Mouse (Mus musculus) activated CD4-positive, CD25-positive, alpha-beta regulatory T cell, adult 4 months (primary cell): ENCODE measurements around the gene Unc119. TPM values are rescaled to one million over a fixed set of nuclear protein-coding genes. Genes with fewer than 3 reads are reported as not detected.

Experiments used
- ATAC-seq: one replicate; pipeline ENCODE4 v1.8.0; 2017
- polyA plus RNA-seq, 2 experiments: library from polyadenylated mRNA; unstranded; fragments of 100-300 nt; shearing (Covaris generic); gene quantifications; one replicate each; pipeline ENCODE4 v1.2.1; 2017

Gene Unc119
- polyA plus RNA-seq, 2 experiments from 2014 or later: 17.0 to 17.6 TPM

DNA sequence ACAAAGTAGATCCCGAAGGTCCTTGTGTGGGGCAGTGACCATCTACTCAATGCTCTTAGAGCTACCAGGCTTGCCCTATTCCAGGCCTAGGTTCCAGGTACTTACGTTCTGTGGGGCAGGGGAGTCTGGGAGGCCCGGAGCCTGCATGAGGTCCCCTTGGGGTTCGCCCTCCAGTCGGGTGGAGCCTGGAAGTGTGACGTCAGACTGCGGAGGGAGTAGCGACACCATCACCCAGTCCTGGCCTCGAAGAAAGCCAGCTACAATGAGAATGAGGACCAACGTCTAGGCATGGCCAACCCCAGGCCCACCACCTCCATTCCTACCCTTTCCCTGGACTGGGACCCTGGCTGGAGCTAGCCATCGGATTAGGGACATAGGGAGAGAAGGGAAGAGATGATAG is 28.4 kb downstream of the Unc119 start:
- ATAC-seq: no peak

GRCm38 (mm10) chr11:78372166-78372565 is 28.9 kb downstream of the Unc119 start:
- ATAC-seq: no peak

DNA sequence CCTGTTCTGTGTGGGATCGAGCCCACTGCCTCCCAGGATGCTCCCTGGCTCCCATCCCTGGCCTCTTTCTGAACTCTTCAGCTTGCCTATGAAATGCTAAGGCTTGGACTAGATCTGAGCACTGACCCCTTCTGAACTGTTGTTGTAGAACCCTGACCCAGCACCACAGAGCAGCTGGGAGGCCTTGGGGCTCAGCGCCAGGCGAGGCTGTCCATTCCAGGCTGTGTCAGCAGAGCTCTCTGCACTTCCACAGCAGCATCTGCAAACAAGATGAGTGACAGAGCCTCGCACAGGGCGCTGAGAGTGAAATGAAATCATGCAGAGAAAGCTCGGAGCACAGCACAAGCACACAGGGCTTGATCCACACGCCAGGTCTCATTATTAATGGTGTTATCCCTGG is 29.3 kb downstream of the Unc119 start:
- no peak for ATAC-seq

GRCm38 (mm10) chr11:78374147-78374546 is 30.9 kb downstream of the Unc119 start:
- ATAC-seq: no peak

- ATAC-seq: no peak
Observed at GRCm38 (mm10) chr11:78377549-78378159, 34.4 kb downstream of the Unc119 start.

- ATAC-seq: no peak
Observed at GRCm38 (mm10) chr11:78380351-78380750, 37.1 kb downstream of the Unc119 start.

DNA sequence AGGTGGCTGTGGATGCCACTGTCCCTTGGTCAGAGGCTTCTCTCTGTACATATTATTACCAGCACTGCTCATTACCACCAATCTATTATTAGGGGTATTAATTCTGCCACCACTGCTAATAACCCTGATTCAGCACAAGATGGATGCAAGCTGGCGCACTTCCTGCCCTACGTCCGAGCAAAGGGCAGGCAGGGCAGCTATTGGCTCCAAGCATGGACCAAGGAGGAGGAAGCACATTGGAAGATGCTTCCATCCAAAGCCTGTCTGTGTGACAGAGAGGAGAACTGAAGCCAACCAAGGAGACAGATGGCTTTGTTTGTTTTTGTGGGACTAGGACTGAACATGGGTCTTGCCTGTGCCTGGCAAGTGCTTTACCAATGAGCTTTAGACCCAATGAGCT is 37.7 kb downstream of the Unc119 start:
- ATAC-seq: no peak

DNA sequence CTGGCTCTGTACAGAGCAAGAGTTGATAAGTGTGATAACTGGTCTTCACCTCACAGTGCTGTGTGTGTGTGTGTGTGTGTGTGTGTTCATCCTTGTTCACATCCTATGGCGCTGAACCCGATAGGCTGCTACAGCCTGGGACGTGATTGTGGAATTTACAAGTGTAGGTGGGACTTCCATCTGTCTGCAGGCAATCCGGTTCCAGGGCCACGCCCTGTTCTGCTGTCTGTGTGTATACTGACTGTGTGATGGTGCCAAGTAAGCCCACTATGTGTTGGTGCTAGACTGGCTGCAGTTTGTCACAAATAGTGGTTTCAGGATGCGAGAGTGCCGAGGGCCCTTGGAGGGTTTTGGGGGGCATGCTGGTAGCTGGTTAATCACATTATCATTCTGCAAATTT is 39.0 kb downstream of the Unc119 start:
- ATAC-seq: no peak

DNA sequence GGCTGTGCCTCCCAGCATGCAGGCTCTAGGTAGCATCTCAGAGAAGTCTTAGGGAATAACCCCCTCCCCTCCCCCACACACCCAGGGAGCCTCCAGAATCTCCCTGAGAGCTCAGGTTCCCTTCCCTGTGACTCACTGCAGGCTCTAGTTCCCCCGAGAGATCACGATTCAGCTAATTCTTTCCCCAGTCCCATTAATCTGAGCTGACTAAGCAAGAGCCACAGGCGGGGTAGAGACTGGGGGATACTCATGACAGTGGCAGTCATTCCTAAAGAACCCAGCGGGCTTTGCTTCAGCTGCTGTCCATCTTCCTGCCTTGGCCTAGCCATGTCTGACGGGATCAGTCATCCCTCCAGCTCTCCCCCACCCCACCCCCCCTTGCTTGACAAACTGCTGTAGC is 39.4 kb downstream of the Unc119 start:
- no peak for ATAC-seq

DNA sequence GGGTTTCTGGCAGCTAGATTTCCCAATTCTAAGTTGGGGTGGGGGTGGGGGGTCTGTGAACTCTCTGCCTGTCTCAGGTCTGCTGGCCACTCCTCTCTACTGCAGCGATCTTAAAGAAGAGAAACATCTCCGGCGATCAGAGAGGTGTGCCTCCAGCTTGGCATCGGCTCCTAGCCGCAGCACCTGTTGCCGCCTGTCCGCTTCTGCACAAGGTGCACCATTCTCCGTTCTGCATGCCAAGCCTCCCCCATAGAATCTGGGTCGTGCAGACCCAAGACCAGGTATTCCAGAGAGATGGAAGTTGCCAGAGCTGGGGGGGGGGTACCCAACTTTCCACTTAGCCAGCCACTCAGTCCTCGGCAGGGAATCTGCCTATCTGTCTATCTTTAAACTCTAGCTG is 42.5 kb downstream of the Unc119 start:
- no peak for ATAC-seq

DNA sequence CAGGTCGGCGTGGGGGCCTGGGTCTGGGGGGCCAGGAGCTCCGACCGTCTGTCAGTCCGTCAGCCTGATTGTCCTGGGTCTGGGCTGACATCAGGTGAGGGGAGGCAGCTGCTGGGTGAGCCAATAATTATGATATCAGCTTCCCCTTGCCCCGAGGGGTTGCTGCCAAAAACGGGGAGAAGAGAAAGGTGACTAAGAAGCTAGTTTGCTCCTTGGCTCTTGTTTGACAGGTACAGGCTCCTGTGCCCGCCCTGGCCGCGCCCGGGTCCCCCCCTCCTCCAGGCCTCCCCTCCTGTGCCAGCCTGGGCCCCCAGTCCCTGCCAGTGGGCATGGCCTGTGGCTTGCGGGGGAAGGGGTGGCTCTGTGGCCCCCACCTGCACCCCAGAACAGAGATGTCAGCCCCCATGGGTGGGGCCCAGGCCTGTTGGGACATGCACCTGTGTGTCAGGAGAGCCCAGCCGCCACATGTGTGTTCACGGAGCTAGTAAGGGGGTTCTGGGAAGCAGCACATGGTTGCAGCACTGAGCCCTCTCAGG is 43.3 kb downstream of the Unc119 start, which contains the start of gene Foxn1:
Gene Foxn1 (minus strand): TSS at position 51 of the 536 bp plus-strand sequence.
- no peak for ATAC-seq

GRCm38 (mm10) chr11:78392728-78393127 is 49.4 kb downstream of the Unc119 start:
- no peak for ATAC-seq

GRCm38 (mm10) chr11:78396950-78397349 is 53.7 kb downstream of the Unc119 start:
- ATAC-seq: no peak

DNA sequence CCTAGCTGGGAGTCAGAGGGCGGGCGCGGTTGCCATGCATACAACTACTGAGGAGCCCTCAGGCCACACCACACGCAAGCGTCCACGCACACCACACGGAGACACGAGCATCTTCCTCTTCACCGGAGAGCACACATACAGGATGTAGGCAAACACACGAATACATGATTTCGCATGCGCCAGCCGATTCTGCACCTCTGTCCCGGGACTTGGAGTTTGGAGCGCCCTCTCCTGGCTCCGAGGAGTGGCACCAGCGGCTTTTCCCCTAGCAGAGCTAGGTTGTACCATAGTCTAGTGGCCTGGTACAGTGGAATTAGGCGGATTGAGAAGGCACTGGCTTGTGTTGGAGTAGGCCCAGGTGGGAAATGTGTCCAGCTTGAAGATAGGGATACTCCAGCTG is 54.1 kb downstream of the Unc119 start:
- no peak for ATAC-seq

GRCm38 (mm10) chr11:78398212-78398611 is 54.9 kb downstream of the Unc119 start:
- no peak for ATAC-seq

Other genes starting within 250 kb of the Unc119 start
- 10 to 100 TPM; 12.0 to 15.8 TPM for gene Fam222b, start 248.8 kb upstream of the Unc119 start, polyA plus RNA-seq
- gene Traf4, start 177.9 kb upstream of the Unc119 start, polyA plus RNA-seq: 1 to 10 TPM; 3.4 to 5.0 TPM
- gene Nek8, start 166.8 kb upstream of the Unc119 start, polyA plus RNA-seq: 10 to 100 TPM in 1 of 2 experiments, 1 to 10 TPM in 1; 9.4 to 13.2 TPM
- 1 to 10 TPM; 2.3 to 4.3 TPM for gene Tlcd1, start 166.8 kb upstream of the Unc119 start, polyA plus RNA-seq
- gene Rpl23a, start 159.9 kb upstream of the Unc119 start, polyA plus RNA-seq: 1,000 to 10,000 TPM; 3,988 to 4,036 TPM
- not detected for gene Rab34, start 155.1 kb upstream of the Unc119 start, polyA plus RNA-seq
- gene Proca1, start 150.1 kb upstream of the Unc119 start, polyA plus RNA-seq: 1 to 10 TPM in 1 of 2 experiments, under 1 TPM in 1; 0.49 to 2.5 TPM
- 100 to 1,000 TPM; 102 to 108 TPM for gene Sdf2, start 97.7 kb upstream of the Unc119 start, polyA plus RNA-seq
- 10 to 100 TPM; 14.4 to 18.0 TPM for gene Supt6, start 97.5 kb upstream of the Unc119 start, polyA plus RNA-seq
- 10 to 100 TPM; 21.1 to 38.7 TPM for gene 2610507B11Rik, start 81.7 kb upstream of the Unc119 start, polyA plus RNA-seq
- 1 to 10 TPM in 1 of 2 experiments, under 1 TPM in 1; 0.65 to 1.2 TPM for gene BC030499, start 52.6 kb upstream of the Unc119 start, polyA plus RNA-seq
- 1 to 10 TPM; 7.3 to 7.4 TPM for gene Spag5, start 42.0 kb upstream of the Unc119 start, polyA plus RNA-seq
- 1 to 10 TPM; 5.6 to 8.6 TPM for gene Aldoc, start 20.5 kb upstream of the Unc119 start, polyA plus RNA-seq
- 10 to 100 TPM; 43.6 to 66.6 TPM for gene Pigs, start 15.1 kb upstream of the Unc119 start, polyA plus RNA-seq
- gene Foxn1, start 43.1 kb downstream of the Unc119 start, polyA plus RNA-seq: not detected
- not detected for gene Slc13a2, start 78.7 kb downstream of the Unc119 start, polyA plus RNA-seq
- 1 to 10 TPM; 1.0 to 1.4 TPM for gene Slc46a1, start 122.2 kb downstream of the Unc119 start, polyA plus RNA-seq
- 1 to 10 TPM; 1.0 to 1.7 TPM for gene Sarm1, start 154.3 kb downstream of the Unc119 start, polyA plus RNA-seq
- not detected for gene Vtn, start 155.6 kb downstream of the Unc119 start, polyA plus RNA-seq
- gene Sebox, start 160.0 kb downstream of the Unc119 start, polyA plus RNA-seq: not detected
- gene Tmem199, start 168.7 kb downstream of the Unc119 start, polyA plus RNA-seq: 10 to 100 TPM; 47.9 to 58.6 TPM
- gene Poldip2, start 168.7 kb downstream of the Unc119 start, polyA plus RNA-seq: 10 to 100 TPM; 11.2 to 12.9 TPM
- 10 to 100 TPM; 12.1 to 14.6 TPM for gene Tnfaip1, start 192.8 kb downstream of the Unc119 start, polyA plus RNA-seq
- 100 to 1,000 TPM; 114 to 134 TPM for gene Ift20, start 192.9 kb downstream of the Unc119 start, polyA plus RNA-seq
- gene Tmem97, start 207.3 kb downstream of the Unc119 start, polyA plus RNA-seq: 10 to 100 TPM; 23.3 to 28.4 TPM